Mouse (Mus musculus) kidney, postnatal 0 days (tissue): ENCODE results near the gene Cse1l. TPM values are rescaled to one million over a fixed set of nuclear protein-coding genes. Genes with fewer than 3 reads are reported as not detected.

Experiments
- ATAC-seq: fragments of 200-750 bp; cut with Nextera tagmentation; replicated peaks from 2 replicates; pipeline ENCODE4 v1.8.0; 2017; ENCODE audit warnings: low read depth, moderate number of reproducible peaks, moderate TSS enrichment, moderate library complexity; ENCODE audit not compliant: low FRiP score
- DNase-seq: peaks from one replicate; pipeline ENCODE4 v3.0.0-alpha.2; 2016; ENCODE audit warnings: low spot score
- H3K27ac ChIP-seq: fragments of 300-500 bp; sonication (generic); 2 replicates; pipeline ENCODE4 v1.5.1; 2014; ENCODE audit warnings: mild to moderate bottlenecking
- H3K27me3 ChIP-seq: fragments of 300-500 bp; sonication (generic); 2 replicates; pipeline ENCODE4 v1.6.1; 2014; ENCODE audit warnings: low read length, mixed read lengths; ENCODE audit not compliant: insufficient read depth
- H3K36me3 ChIP-seq: fragments of 300-500 bp; sonication (generic); 2 replicates; pipeline ENCODE4 v1.6.1; 2014; ENCODE audit warnings: low read length, mixed read lengths; ENCODE audit not compliant: insufficient read depth
- H3K4me1 ChIP-seq: fragments of 300-500 bp; sonication (generic); replicated peaks from 2 replicates; pipeline ENCODE4 v1.6.1; 2014; ENCODE audit warnings: antibody characterized with exemption, low read length, mixed read lengths; ENCODE audit not compliant: insufficient read depth
- H3K4me2 ChIP-seq: fragments of 300-500 bp; sonication (generic); 2 replicates; pipeline ENCODE4 v1.6.1; 2014; ENCODE audit warnings: mild to moderate bottlenecking, low read length, moderate library complexity, mixed read lengths
- H3K4me3 ChIP-seq: fragments of 300-500 bp; sonication (generic); replicated peaks from 2 replicates; pipeline ENCODE4 v1.5.1; 2014; ENCODE audit warnings: low read depth, low read length
- H3K9ac ChIP-seq: fragments of 300-500 bp; sonication (generic); 2 replicates; pipeline ENCODE4 v1.6.1; 2014; ENCODE audit warnings: low read depth, low read length
- H3K9me3 ChIP-seq: fragments of 300-500 bp; sonication (generic); replicated peaks from 2 replicates; pipeline ENCODE4 v1.6.1; 2016; ENCODE audit warnings: low read length, inconsistent platforms, mixed read lengths
- CTCF ChIP-seq: IDR thresholded peaks from 2 replicates; pipeline ENCODE4 v1.5.1; 2016; ENCODE audit warnings: antibody characterized with exemption, low read depth, mild to moderate bottlenecking, moderate library complexity
- WGBS: fragments of 180-500 bp; shearing (Covaris S2); extraction: QIAGEN DNeasy Blood & Tissue Kit; methylation state at CpG from one replicate; pipeline ENCODE4 v1.1.7; 2014; 5-methylcytosine and 5-hydroxymethylcytosine counted together
- polyA plus RNA-seq: library from polyadenylated mRNA; unstranded; fragments of >200 nt; fragmentation: Nextera tagmentation; extraction: Ambion mirVana; gene quantifications from 2 replicates; pipeline ENCODE4 v1.2.1, GENCODE M21; 2015

The Cse1l gene
- polyA plus RNA-seq, 1 experiment from 2014 or later, result 64.2 TPM

DNA sequence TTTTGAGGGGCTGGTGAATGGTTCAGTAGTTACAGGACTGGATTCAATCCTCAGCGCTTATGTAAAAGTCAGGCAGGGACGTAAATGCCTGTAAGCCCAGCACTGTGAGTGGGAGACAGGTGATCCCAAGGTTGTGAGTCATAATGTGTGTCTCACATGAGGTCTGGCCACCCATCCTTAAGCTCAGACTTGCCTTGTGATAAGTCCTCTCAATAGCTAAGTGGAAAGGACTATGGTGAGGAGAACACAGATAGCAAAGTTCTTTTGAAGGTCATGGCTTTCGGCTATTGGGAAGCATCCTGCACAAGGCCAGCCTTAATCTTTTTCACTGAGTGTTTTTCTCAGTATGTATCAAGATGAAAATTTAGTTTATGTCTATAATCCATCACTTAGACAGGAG lies 3.9 kb downstream of the Cse1l start:
- Histone ChIP-seq H3K4me3 (no peak overlapping the region), H3K4me1 (peaks cover 10% of the 10 kb centered on the region; the same call in 1 of the 2 replicates), H3K27ac (no peak overlapping the region), H3K36me3 (0 out of 2 replicates have a peak, but pooled peaks cover 4% of the 10 kb centered on the region), H3K4me2 (no peak overlapping the region), H3K9ac (no peak overlapping the region), H3K27me3 (no peaks in the 10 kb centered on the region), H3K9me3 (no peaks in the 10 kb centered on the region)
- no peak for ATAC-seq
- no peak for TF ChIP-seq CTCF
- DNase-seq, result no peak
- WGBS, result 94% methylated on average over 3 of the region's 3 CpGs

DNA sequence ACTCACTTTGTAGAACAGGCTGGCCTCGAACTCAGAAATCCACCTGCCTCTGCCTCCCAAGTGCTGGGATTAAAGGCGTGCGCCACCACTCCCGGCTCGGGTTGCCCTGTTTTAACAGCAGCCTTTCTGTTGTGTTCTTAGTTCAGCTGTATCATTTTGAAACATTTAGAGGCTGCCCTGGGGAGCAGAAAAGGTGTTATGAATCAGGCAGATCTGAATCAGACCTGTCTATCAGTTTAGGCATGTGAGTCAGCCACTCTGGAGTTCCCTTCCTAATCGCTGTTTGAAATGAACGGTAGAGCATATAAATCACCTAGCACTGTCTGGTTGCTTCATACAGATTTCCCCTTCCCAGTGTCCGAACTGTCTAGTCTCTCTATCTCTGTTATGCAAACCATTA lies 4.7 kb downstream of the Cse1l start:
- Histone ChIP-seq H3K27ac (no peak overlapping the region), H3K36me3 (0 out of 2 replicates have a peak, but pooled peaks cover 4% of the 10 kb centered on the region), H3K4me2 (no peak overlapping the region), H3K4me3 (no peak overlapping the region), H3K9me3 (no peaks in the 10 kb centered on the region), H3K9ac (no peak overlapping the region), H3K4me1 (peaks cover 10% of the 10 kb centered on the region; the same call in 1 of the 2 replicates), H3K27me3 (no peaks in the 10 kb centered on the region)
- no peak for TF ChIP-seq CTCF
- DNase-seq (no peak), ATAC-seq (no peak)
- 76% methylated on average over 8 of the region's 8 CpGs for WGBS

DNA sequence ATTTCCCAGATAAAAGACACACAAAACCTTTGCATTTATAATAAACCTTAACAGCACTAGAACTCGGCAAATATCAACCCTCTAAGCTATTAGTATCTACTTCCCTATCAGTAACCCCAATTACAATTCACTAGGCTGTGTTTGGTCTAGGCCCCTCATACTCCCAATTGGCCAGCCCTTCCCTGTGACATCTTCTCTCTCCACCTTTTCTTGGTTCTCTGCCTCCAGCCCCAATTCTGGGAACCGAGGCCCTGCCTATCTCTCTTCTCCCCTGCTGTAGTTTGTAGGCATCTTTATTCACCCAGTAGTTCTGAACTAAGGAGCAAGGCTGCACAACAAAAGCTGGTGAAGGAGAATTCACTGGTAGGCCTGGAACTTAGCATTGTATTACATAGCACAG lies 18.1 kb downstream of the Cse1l start:
- no peak overlapping the region for H3K4me3 ChIP-seq
- ATAC-seq (no peak), DNase-seq (no peak)
- WGBS, result 93% methylated on average over 2 of the region's 2 CpGs
- H3K27ac ChIP-seq, result no peak overlapping the region
- no peaks in the 10 kb centered on the region for H3K27me3 ChIP-seq
- H3K9me3 ChIP-seq, result no peaks in the 10 kb centered on the region
- H3K9ac ChIP-seq, result no peak overlapping the region
- no peak for TF ChIP-seq CTCF
- H3K36me3 ChIP-seq, result peaks cover 57% of the 10 kb centered on the region
- no peak overlapping the region for H3K4me2 ChIP-seq
- H3K4me1 ChIP-seq, result no peaks in the 10 kb centered on the region

DNA sequence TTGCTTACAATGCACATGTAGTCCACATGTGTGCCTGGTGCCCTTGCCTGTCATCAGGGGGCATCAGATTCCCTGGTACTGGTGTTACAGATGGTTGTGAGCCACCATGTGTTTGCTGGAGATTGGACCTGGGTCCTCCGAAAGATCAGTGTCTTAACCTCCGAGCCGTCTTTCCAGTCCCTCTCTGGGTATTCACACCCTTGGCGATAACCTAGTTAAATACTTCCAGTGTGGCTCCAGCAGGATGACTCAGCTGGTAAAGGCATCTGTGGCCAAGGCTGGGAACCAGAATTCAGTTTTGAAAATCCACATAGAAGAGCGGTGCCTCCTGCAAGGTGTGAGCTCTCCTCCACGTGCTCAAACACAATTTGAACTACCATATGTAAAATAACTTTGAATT lies 28.1 kb downstream of the Cse1l start:
- H3K9ac ChIP-seq, result no peak overlapping the region
- H3K9me3 ChIP-seq, result no peaks in the 10 kb centered on the region
- 93% methylated on average over 6 of the region's 6 CpGs for WGBS
- H3K27me3 ChIP-seq, result no peaks in the 10 kb centered on the region
- H3K4me2 ChIP-seq, result no peak overlapping the region
- no peak for TF ChIP-seq CTCF
- ATAC-seq (no peak), DNase-seq (no peak)
- peaks cover 67% of the 10 kb centered on the region for H3K36me3 ChIP-seq
- no peak overlapping the region for H3K27ac ChIP-seq
- no peak overlapping the region for H3K4me3 ChIP-seq
- no peaks in the 10 kb centered on the region for H3K4me1 ChIP-seq

DNA sequence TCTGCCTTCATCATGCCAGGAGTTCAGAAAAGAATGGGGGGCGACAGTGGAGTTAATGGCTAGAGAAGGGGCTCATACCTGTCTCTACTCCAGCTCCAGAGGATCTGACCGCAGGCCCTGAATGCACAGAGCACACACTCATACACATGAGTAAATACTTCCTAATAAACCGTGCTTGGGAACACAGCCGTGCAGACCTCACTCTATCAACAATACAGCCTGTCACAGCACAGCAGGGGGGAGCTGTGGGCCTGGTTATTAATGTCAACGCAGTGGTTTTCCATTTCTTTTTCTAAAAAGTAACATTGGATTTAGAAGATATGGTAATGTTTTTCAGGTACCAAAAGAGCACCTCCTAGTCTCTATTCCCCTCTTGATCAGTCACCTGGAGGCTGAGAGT lies 28.6 kb downstream of the Cse1l start:
- Histone ChIP-seq H3K27me3 (no peaks in the 10 kb centered on the region), H3K36me3 (peaks cover 63% of the 10 kb centered on the region), H3K4me3 (no peak overlapping the region), H3K4me1 (no peaks in the 10 kb centered on the region), H3K9ac (no peak overlapping the region), H3K9me3 (no peaks in the 10 kb centered on the region), H3K4me2 (no peak overlapping the region), H3K27ac (no peak overlapping the region)
- 89% methylated on average over 5 of the region's 5 CpGs for whole genome bisulfite sequencing
- ATAC-seq, result no peak
- no peak for DNase-seq
- TF ChIP-seq CTCF, result no peak

DNA sequence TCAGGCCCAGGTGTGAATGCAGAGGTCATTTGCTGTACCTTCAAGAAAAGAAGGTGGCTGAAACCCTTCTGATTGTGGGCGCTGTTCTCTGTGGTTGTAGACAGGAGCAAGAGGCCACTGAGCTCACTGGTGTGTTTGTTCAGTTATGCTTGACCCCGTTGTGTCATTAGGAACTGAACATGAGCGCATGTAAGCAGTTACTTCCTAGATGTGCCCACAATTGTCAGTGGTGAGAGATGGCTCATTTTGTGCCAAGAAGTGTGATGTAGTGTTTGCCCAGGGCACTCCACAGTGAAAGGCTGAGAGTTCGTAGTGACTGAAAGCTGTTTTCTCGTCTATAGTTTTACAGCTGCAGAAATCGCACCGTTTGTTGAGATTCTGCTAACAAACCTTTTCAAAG lies 29.7 kb downstream of the Cse1l start:
- no peaks in the 10 kb centered on the region for H3K9me3 ChIP-seq
- no peak for DNase-seq
- H3K27me3 ChIP-seq, result no peaks in the 10 kb centered on the region
- 91% methylated on average over 7 of the region's 7 CpGs for WGBS
- H3K36me3 ChIP-seq, result peaks cover 57% of the 10 kb centered on the region
- H3K9ac ChIP-seq, result no peak overlapping the region
- no peak overlapping the region for H3K4me3 ChIP-seq
- H3K4me1 ChIP-seq, result no peaks in the 10 kb centered on the region
- H3K27ac ChIP-seq, result no peak overlapping the region
- ATAC-seq, result no peak
- H3K4me2 ChIP-seq, result no peak overlapping the region
- no peak for TF ChIP-seq CTCF

DNA sequence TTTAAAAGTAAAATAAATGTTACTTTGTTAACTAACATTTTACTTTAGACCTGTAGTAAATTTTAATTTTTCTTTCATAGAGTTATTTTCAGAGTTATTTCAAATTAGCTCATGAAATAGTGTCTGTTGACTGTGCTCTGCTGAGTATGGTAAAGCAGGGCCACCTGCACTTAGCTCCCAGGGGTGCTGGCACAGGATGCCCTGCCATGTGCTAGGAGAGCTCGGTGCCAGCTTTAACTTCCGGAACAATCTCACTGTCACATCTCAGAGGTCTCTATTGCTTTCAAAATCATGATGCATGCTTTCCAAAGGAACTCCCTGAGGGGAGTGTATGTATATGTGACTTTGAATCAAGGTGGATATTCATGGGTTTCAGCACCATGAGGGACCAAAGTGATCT lies 30.3 kb downstream of the Cse1l start:
- no peak for DNase-seq
- Histone ChIP-seq H3K36me3 (peaks cover 59% of the 10 kb centered on the region), H3K27me3 (no peaks in the 10 kb centered on the region), H3K9ac (no peak overlapping the region), H3K4me1 (no peaks in the 10 kb centered on the region), H3K27ac (no peak overlapping the region), H3K9me3 (no peaks in the 10 kb centered on the region), H3K4me2 (no peak overlapping the region), H3K4me3 (no peak overlapping the region)
- no peak for TF ChIP-seq CTCF
- ATAC-seq, result no peak
- WGBS, result 84% methylated on average over 2 of the region's 2 CpGs
